Mouse (Mus musculus) monocyte, adult 59 days (primary cell): Measurements from ENCODE around the gene Rabepk. TPM values are rescaled to one million over a fixed set of nuclear protein-coding genes. Genes with fewer than 3 reads are reported as not detected.

ENCODE experiments used
- total RNA-seq, 2 experiments: library from RNA; stranded (reverse); gene quantifications; one replicate each; pipeline ENCODE4 v1.2.4; 2023

Rabepk gene
- 1 to 10 TPM; 6.7 to 9.1 TPM for total RNA-seq

GRCm38 (mm10) chr2:34799357-34800256, at the start of gene Rabepk:
Rabepk (minus strand) TSS chr2:34799912.

DNA sequence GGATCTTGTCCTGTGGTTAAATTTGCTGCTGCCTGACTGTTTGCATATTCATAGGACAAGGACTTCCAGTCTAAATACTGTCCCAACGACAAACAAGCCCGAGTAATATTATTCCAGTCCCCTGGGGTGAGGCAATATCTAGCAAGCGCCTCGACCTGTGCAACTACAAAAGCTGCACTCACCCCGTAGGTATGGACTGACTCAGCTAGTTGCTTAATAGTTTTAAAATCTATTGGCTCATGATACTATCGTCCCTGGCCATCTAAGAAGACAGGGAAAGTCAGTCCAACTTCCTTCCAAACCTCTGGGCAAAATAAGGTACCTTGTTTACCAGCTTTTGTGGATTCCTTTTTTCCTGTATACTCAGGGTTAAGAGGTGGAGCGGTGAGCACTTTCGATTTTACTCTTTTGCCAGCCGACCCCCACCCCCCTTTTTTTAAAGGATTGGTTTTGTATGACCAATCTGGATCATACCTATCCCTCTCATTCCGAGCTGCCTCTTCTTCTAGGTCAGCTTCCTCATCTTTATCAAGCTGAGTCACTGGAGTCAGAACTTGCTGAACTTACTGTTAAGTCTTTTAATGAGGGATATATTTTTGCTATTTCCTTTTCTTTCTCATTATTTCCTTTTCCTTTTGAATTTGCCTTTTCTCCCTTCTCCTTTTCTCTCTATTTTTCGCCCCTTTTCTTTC, 33.2 kb upstream of the Rabepk start, which contains the start of gene Gm34653:
TSS of gene Gm34653 (plus strand) at position 242 of the 692 bp plus-strand sequence.

GRCm38 (mm10) chr2:34825827-34826459, 26.2 kb upstream of the Rabepk start, which contains the start of gene Fbxw2:
Fbxw2 (minus strand) TSS chr2:34826311.

GRCm38 (mm10) chr2:34771368-34772226, 28.1 kb downstream of the Rabepk start, which contains the start of gene Hspa5:
Hspa5 (plus strand) TSS chr2:34771970.

DNA sequence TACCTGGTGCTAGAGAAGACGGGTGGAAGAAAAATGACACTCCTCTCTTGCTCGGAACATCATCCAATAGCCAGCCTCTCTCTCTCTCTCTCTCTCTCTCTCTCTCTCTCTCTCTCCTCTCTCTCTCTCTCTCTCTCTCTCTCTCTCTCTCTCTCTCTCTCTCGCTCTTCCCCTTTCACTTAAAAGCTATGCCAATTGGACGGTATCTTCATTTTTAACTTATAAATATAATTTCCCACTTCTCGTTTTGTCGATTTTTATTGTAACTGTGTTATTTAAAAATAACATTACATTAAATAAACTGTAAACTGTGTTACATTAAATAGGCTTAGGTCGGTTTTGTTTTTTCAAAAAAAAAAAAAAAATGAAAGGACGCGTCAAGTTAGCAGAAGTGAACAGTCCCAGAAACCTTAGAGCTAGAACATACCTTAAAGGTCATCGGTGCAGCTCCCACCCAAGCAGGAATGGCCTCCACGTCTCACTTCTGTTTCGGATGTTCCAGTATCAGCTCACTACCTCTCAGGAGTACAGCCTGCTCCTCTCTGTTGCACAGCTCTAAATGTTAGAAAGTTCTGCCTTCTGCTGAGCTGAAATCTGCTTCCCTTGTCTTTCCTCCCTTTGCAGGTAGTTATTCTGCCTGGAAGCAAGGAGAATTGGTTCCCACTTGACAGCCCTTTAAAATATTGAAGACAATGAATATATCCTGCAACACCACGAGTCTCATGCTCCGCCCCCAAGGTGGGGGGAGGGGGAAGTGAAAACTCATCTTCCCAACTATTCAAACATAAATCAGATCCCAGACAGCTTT, 45.0 kb downstream of the Rabepk start, which contains the start of gene Gapvd1:
TSS of gene Gapvd1 (minus strand) at position 682 of the 808 bp plus-strand sequence.

Other genes with a start within 250 kb of the Rabepk start
- 10 to 100 TPM; 81.2 to 81.7 TPM for gene Gapvd1, start 44.7 kb downstream of the Rabepk start, total RNA-seq
- gene Hspa5, start 27.9 kb downstream of the Rabepk start, total RNA-seq = 100 to 1,000 TPM; 841 TPM
- 10 to 100 TPM; 78.7 to 91.0 TPM for gene Fbxw2, start 26.4 kb upstream of the Rabepk start, total RNA-seq
- not detected for gene Gm34653, start 33.1 kb upstream of the Rabepk start, total RNA-seq
- gene Cutal, start 74.5 kb upstream of the Rabepk start, total RNA-seq = not detected
- 10 to 100 TPM; 17.2 to 19.6 TPM for gene Psmd5, start 75.1 kb upstream of the Rabepk start, total RNA-seq
- gene Phf19, start 114.1 kb upstream of the Rabepk start, total RNA-seq = 1 to 10 TPM; 4.4 to 4.7 TPM
- gene Traf1, start 161.9 kb upstream of the Rabepk start, total RNA-seq = 100 to 1,000 TPM in 1 of 2 experiments, 10 to 100 TPM in 1; 94.2 to 111 TPM